Mouse (Mus musculus): ENCODE results near the gene Gcc2.
"Not testable (repeated sequence)": the region's sequence is repeated elsewhere in the genome, so short reads cannot be mapped to it uniquely, and the experiment has no call there.

Gene Gcc2

DNA sequence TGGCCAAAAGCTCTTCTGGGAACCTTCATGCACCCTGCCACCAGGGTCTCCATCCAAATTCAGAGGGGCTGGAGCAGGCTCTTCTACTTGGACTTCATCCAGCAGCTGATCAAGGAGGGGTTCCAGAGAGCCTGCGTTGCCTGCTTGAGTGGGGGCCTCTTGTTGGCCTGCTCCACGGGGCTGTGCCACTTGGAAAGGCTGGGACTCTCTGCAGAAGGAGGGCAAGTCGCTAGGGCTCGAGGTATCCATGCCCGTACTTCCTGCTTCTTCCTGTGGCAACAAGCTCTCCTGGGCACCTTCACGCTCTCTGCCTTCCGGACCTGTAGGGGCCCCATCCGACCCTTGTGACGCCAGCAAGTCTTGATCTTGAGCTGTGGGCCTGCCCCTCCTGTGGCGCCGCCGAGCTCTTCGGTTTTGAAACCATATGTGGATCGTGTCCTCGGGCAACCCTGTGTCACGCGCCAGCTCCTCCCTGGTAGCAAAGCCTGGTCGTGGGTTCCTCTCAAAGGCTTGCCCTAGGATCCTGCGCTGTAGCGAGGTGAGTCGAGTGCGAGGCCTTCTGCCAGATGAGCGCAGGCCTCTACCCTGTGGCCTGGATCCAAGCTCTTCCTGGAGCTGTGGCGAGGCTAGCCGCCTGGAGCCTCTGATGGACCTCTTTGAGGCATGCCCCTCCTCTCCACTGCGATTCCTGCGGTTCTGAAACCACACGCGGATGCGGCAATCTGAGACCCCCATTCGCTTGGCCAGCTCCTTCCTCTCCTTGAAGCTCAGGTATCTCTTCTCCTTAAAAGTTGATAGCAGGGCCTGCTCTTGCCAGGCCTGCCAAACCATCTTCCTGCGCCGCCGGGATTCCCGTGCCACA, 23.3 kb upstream of the Gcc2 start:
- DNase-seq (ENCODE audit: low spot score) = peak; percentile 63

DNA sequence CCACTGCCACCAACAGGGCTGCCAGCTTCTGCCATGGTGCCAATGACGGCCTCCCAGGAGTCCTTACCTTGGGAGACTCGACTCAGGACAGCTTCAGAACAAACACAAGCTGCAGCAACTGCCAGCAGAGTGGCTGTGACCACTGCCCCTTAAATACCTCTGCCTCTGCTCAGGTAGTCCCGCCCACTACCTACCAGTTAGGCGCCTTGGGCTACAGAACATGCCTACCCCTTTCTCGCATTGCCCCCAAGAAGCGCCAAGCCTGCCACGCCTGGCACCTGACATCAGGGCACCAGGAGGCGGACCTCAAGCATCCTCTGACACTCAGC, 22.7 kb upstream of the Gcc2 start, which contains the start of gene Duxf3:
Gene Duxf3, minus strand, starts transcription at position 35 of the 329 bp plus-strand sequence.
- DNase-seq (ENCODE audit: low spot score) = not testable (repeated sequence)

DNA sequence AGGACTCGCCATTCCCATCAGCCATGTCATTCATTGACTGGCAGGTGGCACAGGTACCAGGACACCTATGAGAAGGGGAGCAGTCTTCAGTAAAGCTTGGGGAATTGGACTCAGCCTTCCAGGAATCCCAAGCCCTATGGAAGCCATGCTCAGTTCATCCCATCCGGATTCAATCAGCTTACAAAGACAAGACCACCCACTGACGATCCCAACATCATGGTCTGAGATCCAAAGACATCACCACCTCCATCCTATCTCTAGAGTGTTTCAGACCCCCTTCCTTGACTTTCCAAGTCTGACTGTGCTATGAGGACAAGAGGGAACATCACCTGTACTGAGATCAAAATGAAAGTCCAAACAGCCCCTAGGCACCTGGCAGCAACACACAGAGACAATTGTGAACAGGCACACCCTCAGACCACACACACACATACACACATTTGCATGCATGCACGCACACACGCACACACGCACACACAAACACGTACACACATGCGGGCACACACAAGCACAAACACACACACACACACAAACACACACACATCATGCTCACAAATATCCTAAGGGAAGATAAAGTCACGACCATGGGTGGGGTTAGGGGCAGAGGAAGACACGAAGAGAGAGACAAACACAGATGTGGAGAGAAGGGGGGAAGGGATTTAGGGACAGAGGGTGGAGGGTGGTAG, 22.1 kb upstream of the Gcc2 start:
- not testable (repeated sequence) for DNase-seq (ENCODE audit: low spot score)

DNA sequence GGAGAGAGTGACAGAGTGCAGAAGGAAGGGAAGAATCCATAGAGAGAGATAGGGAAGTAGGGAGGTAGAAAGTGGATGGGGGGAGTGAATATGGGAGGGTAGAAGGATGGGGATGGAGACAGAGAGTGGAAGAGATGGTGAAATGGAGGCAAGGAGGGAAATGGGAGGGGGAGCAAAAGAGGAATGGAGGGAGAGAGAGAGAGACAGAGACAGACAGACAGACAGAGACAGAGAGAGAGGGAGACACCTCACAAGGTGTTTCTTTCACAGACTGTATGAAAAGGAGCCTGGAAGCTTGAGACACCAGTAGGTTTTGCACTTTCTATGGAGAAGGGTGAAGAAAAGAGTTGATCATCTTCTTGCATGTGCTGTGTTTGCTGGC, 21.6 kb upstream of the Gcc2 start:
- DNase-seq (ENCODE audit: low spot score) = not testable (repeated sequence)

- DNase-seq (ENCODE audit: low spot score) = peak; percentile 15
Observed at GRCm38 (mm10) chr10:58234985-58235384, 20.3 kb upstream of the Gcc2 start.

DNA sequence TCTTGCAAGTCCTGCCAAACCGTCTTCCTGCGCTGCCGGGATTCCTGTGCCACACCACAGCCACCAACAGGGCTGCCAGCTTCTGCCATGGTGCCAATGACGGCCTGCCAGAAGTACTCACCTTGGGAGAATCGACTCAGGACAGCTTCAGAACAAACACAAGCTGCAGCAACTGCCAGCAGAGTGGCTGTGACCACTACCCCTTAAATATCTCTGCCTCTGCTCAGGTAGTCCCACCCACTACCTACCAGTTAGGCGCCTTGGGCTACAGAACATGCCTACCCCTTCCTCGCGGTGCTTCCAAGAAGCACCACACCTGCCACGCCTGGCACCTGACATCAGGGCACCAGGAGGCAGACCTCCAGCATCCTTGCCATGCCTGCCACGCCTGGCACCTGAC, 18.7 kb upstream of the Gcc2 start, which contains the start of gene Gm4981:
Gene Gm4981, minus strand, starts transcription at position 89 of the 400 bp plus-strand sequence.
- no peak for DNase-seq (ENCODE audit: low spot score)

DNA sequence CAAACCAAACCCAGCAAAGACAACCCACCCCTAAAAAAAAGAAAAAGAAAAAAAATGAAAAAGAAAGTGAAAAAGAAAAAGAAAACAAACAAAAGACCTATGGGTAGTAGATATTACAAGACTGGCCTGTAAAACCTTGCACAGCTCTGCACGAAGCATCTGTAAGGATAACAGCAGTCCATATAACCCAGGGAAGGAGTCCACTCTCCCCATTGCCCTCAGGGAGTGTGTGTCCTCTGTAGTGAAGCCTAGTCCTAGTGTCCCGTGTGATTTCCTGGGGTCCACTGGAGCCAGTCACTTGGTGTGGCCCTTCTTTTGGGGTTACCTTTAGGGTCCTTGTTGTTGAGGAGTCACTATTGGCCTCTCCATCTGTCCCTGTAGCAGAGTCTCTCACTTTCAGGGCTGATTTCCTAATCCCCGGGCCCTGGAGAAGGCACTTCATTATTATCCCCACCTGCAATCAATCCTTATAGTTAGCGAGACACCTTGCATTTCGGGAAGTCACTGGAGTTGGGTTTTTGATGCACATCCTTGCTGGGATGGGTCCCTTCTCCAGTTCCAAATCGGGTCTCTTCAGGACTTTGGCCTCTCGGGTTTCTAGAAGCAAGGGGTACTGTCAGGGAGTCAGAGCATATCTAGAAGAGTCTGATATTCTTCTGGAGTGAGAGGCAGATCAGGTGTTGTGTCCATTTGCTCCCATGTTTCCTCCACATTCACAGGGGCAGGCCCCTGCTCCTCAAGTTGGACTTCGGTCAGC, 16.1 kb upstream of the Gcc2 start:
- peak; percentile 53 for DNase-seq (ENCODE audit: low spot score)

- no peak for DNase-seq (ENCODE audit: low spot score)
Observed at GRCm38 (mm10) chr10:58249535-58249934, 5.8 kb upstream of the Gcc2 start.

GRCm38 (mm10) chr10:58254635-58255175, 592 bp upstream of the Gcc2 start:
- DNase-seq (ENCODE audit: low spot score) = no peak

DNA sequence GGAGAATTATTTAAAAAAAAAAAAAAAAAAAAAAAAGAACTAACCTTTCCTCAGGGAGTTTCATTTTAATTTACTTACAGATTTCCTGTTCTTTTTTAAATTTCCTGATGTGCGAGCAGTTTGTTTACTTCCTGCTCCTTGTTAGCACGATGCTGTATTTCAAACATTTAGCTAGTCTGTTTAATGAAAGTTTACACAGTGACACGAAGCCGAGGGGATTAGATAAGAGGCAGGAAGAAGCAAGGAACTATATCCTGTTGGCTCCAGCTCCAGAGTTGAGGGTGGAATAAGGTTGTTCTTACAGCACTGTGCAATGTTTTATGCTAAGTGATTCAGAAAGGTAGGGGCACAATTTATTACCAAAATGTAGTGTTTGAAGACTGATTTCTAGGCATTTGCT, 657 bp downstream of the Gcc2 start:
- no peak for DNase-seq (ENCODE audit: low spot score)

GRCm38 (mm10) chr10:58258466-58258865, 3.2 kb downstream of the Gcc2 start:
- DNase-seq (ENCODE audit: low spot score) = no peak

DNA sequence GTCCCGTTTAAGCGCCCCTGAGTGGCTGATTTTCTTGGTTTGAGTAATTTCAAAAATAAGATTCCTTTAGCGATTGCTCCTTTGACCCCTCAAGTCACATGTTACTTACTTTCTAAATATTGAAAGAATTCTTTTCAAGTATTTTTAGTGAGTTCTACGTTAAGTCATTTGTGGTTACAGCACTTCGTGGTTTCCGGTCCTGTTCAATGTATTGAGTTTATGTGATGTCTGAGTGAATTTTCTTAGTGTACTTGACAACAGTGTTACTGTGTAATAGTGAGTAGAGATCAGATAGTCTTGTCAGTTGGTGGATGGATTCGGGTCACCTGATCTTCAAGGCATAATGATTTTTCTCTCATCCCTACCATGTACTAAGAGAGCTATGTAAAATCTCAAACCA, 26.9 kb downstream of the Gcc2 start:
- no peak for DNase-seq (ENCODE audit: low spot score)

- DNase-seq (ENCODE audit: low spot score) = no peak
Observed at GRCm38 (mm10) chr10:58290742-58291141, 35.4 kb downstream of the Gcc2 start.

DNA sequence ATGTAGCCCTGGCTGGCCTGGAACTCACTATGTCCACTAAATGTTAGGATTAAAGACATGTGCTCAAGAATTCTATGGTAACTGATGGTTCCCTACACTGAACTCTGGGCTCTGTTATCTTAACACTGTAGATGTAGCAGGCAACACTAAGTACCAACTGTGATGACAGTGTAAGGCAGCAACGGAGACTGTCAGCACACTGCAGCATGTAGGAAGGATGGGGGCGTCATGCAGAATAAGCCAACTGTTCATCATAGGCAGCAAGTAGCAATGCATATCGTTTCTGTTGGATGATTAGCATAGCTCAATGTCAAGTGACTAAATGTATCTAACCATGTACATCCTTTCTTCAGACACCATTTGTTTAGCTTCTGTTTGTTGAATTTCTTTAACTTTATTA, 38.9 kb downstream of the Gcc2 start:
- no peak for DNase-seq (ENCODE audit: low spot score)

DNA sequence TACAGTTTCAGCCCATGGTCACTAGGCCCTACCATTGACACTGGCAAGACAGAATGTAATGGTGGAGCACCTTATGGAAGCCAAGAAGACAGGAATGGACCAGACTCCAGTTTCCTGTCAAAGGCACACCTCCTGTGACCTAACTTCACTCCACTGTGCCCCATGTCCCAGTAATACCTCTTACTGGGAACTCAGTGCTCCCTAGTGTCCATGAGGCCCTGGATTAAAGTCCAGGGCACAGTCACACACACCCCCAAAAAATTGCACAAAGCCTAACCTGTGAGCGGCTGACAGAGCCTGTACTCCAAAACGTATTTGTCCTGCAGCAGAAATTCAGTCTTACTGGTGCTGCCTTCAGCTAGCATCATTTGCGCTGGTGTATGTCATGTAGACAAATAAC, 40.3 kb downstream of the Gcc2 start:
- no peak for DNase-seq (ENCODE audit: low spot score)

GRCm38 (mm10) chr10:58304996-58305395, 49.7 kb downstream of the Gcc2 start:
- DNase-seq (ENCODE audit: low spot score) = no peak

DNA sequence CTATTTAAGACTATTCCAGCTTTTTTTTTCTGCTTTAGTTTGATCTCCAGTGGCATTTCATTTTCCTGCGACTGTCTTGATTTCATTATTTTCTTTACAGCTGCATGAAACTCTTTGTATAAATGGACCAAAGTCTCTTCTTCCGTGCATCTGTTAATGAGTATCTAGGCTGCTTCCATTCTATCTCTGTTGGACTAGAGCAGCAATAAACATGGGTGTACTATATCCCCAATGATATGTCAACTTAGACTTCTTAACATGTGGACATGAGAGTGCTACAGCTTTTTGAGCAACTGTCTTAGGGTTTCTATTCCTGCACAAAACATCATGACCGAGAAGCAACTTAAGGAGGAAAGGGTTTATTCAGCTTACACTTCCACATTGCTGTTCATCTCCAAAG, 51.6 kb downstream of the Gcc2 start:
- no peak for DNase-seq (ENCODE audit: low spot score)

GRCm38 (mm10) chr10:58310791-58311190, 55.5 kb downstream of the Gcc2 start:
- DNase-seq (ENCODE audit: low spot score) = no peak

DNA sequence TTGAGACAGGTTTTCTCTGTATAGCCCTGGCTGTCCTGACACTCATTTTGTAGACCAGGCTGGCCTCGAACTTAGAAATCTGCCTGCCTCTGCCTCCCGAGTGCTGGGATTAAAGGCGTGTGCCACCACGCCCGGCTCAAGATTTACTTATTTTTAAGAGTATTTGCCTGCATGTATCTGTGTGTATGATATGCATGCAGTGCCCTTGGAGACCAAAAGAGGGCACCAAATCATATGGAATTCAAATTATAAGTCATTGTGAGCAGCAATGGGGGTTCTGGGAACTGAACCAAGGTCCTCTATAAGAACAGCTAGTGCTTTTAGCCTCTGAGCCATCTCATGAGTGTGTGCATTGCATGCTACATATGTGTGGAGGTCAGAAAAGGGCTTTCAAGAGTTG, 57.6 kb downstream of the Gcc2 start:
- no peak for DNase-seq (ENCODE audit: low spot score)

DNA sequence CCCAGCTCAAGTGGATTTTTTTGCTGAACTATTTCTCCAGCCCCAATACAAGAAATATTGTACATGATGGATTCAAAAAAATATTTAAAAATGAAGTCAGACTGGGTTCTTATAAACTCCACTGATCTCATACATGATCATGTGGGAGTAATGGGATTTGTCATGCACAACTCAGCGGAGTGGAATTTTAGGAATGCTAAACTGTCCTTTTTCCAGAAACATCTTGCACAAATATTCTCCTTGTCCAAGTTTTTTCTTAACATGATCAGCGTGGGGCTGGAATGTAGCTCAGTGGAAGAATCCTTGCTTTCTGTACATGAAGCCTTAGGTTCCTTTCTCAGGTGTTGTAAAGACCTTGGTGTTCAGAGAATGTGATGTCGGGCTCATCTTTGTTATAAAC, 65.6 kb downstream of the Gcc2 start:
- DNase-seq (ENCODE audit: low spot score) = no peak

- DNase-seq (ENCODE audit: low spot score) = no peak
Observed at GRCm38 (mm10) chr10:58322361-58323027, 67.2 kb downstream of the Gcc2 start.

Data from spleen, adult 12 weeks (tissue).